Mouse (Mus musculus): ENCODE measurements at regions not wholly inside any gene's neighbourhood (a gene's known extent, or its start where the extent isn't known, plus 50 kb on each side); places are given as distances from the start of the nearest gene placed in this dataset.

DNA sequence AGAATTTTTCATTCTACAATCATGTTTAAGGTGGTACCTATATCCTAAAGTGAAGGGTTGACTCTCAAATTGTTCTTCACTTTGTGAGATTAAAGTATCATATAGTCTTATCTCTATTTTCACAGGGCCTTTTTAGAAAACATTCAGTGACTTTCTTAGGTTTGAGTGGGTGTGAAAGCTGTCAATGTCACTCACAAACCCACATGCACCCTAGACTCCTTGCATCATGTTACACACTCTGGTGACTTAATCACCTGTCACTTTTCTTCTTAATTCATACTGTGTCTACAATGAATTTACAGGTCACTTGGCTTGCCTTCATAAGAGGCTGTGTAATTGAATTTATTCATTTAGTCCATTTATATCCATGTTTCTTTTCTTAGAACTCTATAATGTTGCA, 1026.8 kb upstream of the Alcam start:
- DNase-seq (ENCODE audit: low read depth, low spot score), result no peak

DNA sequence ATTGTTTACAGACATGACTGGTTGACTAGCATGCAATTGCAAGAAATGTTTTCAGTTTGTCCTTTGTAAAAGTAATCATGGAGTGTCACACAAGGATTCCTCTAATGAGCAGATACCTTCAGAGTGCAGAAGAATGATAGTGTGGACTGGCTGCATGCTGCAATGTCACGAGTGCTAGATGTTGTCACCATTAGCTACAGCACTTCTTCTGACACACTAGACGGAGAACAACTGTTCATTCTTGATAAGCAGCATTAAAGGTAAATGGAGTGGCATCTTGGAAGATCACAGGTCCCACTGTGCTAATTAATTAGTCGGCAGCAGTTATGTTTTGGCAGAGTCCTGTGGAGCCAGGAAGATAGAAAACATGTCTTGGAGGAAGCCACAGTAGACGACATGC, 985.6 kb upstream of the Alcam start:
- DNase-seq (ENCODE audit: low read depth, low spot score), result no peak

DNA sequence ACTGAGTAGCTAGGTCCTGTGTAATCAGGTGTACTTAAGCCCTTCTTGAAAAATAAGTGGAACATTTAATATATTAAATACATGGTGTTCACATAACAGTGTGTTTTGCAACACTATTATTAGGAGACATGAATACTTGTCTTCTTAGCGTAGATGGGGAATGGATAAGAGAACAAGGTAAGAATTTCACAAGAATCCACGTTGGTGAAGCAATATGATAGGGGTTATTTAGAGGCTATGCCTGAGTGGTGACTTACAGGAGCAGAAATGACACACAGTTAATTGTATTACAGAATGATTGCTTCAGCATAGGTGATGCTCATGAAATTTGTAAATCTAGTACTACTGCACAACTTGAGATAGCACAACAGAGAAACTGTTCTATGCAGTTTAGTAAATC, 964.5 kb upstream of the Alcam start:
- no peak for DNase-seq (ENCODE audit: low read depth, low spot score)

DNA sequence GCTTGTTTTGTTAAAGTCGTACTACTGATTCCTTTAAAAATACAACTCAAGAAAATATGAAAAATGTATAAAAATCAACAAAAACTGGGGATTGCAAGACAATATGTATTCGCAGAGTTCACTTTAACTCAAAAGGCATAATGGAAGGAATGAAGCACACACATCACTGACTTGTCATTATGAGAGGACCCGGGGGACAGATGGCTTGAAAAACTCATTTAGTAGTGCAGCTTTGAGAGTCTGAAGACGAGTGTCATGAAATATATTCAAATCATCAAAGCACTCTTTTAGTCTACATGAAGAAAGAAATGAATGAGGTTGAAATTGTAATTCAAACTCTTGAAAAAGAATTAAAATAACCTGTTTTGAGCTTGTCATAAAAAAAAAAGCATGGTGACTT, 931.3 kb upstream of the Alcam start:
- DNase-seq (ENCODE audit: low read depth, low spot score), result no peak

DNA sequence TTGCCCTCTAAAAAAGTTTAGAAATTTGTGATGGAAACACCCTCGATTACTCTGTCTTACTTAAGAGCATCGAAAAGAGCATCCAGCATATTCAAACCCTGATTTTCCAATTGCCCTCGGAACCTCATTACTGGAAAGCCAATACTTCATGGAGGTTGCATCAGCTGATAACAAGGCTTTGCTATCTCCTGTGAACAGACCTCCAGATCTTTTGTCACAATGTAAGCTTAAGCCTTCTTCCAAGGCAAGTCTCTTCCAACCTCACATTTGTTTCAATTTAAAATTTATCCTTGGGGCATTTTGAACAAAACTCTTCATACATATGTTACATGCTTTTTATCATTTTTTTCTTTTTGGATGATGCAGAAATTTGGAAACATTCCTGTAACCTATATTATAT, 888.3 kb upstream of the Alcam start:
- no peak for DNase-seq (ENCODE audit: low read depth, low spot score)

DNA sequence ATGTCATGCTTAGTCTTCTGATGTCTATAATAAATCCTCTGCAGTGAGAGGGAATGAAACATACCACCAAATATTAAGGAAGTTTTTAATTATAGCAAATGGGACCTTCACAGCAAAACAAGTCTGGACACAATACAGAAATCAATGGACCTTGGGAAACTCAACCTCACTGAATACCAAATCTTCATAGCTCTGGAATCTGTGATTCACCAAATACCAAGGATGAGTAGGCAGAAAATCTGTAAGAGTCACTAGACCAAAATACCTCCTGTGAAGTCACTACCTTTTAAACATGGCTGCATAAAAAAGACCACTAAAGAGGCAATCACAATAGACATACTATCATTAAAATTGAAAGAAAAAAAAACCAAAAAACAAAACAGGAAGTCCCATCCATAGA, 872.5 kb upstream of the Alcam start:
- no peak for DNase-seq (ENCODE audit: low read depth, low spot score)

DNA sequence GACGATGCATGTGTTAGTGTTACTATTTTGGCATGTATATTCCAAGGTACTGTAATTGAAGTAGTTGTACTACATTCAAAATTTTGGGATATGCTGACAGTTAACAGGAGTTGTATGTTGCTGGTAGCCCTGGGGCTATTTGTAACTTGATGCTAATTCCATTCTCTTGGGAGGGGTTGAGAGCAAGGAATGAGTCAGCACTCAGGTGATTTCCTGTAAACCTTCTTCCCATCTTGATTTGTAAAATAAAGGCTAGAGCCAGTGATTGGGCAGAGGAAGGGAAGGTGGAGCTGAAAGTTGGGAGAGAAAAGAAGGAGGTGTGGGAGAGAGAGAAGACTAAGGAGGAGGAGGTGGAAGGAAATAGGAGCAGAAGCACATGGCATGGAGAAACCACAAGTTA, 838.2 kb upstream of the Alcam start:
- DNase-seq (ENCODE audit: low read depth, low spot score), result peak; percentile 59

DNA sequence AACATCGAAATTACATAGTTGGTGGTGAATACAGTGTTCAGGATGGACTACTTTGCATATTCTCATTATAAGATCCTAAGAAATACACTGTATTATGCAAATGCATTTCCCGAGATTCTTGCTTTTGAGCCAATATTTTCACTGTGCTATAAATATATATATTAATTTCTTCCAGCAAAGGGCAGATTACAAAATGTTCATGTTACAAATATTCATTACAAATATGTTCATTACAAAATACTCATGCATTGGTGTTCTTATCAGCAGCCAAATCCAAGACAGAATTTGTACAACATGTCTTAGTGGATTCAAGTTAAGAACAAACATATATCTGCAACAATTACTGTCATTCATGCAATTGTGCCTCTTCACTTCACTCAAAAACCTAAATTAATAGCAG, 828.1 kb upstream of the Alcam start:
- DNase-seq (ENCODE audit: low read depth, low spot score), result no peak

DNA sequence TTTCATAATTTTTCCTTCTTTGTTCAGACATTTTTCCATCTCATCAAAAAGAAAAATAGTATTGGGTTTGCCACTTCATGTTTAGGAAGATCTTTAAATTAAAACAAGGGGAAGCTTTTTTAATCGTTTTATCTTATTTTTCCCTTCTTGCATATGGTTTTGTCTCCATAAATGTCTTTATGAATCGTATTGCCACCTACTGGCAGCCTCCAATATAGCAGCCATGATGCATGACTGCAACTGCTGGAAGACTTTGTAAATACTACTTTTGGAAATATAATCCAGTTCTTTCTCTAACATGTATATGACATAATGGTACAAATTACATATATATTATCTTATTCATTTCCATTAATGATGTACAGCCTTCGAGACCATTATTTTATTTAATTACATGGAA, 812.2 kb upstream of the Alcam start:
- peak; percentile 41 for DNase-seq (ENCODE audit: low read depth, low spot score)

DNA sequence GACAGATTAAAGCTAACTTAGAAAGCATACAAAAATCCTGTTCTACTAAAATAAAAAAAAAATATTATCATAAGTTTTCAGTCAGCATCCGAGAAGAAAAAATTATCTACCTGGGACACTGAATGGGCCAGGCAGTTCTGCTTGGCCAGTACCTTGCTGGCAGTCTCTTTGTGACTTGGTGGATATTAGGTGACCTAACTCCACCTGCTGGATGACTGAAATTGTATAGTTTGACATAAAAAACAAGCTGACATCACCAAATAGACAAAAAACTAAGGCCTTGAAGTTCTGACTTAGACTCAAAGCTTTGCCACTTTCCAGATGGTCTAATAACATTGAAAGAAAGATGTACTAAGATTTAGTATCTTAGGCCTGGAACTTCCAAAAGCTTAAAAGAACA, 791.5 kb upstream of the Alcam start:
- DNase-seq (ENCODE audit: low read depth, low spot score), result no peak

DNA sequence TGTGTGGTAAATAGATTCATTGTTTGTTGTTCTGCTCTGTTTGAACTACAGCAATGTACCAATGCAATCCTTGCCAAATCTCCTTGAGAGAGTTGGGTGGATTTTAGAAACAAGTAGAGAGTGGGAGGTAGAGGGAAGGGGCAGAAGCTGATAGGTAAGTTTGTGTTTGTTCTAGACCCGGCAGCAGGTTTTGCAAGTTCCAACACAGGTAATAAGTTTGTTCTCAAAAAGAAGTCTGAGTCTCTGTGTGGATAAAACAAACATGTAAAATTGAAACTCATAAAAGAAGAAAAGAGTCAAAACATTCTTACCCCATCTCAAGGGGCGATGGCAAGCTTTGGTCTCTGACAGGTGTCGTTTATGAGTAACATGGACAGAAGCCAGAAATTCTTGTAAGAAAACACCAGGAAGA, 788.3 kb upstream of the Alcam start:
- no peak for DNase-seq (ENCODE audit: low read depth, low spot score)

DNA sequence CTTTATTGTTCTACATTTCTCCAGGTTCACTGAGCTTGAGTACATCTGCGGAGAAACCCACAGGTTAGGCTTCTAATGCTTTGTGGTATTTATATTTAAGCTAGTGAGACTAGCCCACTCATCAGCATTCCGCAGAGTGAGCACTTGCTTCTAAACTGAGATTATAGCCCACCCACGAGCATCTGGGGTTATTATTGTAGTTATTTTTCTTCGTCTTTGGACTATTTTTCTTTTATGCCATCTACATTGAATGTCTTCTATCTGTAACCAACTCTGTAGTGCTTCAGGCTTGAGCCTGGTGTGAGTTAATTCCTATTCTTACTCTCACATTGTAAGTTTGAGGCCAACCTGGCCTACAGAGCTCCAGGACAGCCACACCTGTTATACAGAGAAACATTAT, 765.0 kb upstream of the Alcam start:
- DNase-seq (ENCODE audit: low read depth, low spot score), result no peak

DNA sequence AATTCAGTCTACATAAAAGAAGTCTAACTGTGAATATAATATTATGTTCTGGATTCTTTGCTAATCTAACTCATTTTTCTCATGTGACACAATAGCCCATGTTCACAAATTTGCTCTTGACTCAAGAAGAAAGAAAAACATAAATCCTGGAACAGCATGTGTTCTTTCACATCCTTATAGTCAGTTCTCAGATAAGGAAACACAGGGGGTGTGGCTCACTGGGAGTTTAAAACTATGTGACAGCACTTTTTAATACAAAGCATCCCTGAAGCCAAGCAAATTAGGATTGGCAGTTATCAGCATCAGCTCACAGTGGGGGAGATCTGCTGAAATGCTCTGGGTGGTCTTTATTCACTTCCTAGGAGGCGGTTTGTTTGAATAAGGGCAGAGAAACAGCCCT, 747.6 kb upstream of the Alcam start:
- no peak for DNase-seq (ENCODE audit: low read depth, low spot score)

DNA sequence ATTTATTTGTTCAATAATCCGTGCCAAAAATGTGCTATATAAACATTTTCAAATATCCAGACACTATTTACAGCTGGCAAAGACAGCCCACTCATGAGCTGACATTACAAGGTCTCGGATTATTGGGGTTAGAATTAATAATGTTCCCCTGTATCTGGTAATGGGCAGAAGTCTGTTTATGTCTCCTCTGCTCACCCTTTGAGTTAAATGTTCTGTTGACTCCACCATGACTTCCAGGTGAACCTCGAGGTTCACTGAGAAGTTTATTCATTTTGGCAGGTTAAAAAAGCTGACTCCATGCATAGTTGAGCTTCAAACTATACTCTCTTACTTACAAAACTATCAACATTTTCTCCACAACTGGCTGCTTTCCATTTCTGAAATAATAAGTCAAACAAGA, 732.6 kb upstream of the Alcam start:
- DNase-seq (ENCODE audit: low read depth, low spot score), result no peak

DNA sequence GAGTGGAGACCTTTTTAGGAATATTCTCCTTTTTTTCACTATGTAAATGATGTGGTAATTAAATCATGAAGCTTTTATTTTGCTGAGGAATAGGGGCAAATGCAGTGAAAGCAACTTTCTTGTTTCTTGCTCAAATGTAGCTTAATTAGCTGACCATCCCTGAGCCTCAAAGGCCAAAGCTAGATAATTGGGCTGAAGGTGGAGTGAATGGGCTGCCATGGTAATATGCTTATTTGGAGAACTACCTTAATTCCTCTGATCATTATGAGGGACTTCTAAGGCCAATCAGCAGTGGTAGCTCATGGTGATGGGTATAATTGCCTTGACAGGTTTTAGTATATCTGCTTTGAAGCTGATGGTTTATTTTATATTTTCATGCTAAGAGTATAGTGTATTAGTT, 702.5 kb upstream of the Alcam start:
- DNase-seq (ENCODE audit: low read depth, low spot score), result no peak

DNA sequence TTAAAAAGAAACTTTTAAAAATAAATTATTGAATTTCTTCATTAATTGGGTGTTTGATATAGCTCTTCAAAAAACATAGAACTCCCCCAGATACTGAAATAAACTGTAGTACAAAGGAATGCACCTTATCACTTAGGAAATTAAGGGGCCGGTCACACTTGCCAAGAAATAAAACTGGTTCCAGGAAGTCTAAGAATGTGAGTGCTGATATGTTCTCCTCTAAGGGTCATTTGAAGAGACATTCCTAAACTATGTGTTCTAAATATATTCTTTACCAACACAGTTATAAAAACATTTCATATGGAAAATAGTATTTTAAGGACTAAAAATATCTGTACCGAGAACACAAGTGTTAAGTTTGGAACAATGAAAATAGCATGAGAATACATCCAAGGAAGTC, 676.8 kb upstream of the Alcam start:
- no peak for DNase-seq (ENCODE audit: low read depth, low spot score)

DNA sequence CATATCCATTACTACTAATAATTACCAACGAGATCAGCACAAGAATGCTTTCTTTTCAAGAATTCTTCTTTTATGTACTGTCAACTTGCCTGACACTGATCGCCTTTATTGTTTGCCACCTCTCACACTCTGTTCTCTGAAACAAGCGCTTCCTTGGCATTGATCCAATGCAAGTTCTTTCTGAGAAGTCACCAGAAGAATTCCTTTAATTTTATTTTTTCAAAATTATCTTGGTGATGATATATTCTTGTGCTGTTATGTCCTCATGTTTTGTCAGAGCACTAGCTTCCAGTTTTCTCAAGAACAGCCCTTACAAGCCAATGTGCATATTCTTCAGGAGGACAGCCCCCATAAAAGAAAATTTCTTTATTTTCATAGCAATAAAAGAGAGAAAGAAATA, 654.9 kb upstream of the Alcam start:
- no peak for DNase-seq (ENCODE audit: low read depth, low spot score)

DNA sequence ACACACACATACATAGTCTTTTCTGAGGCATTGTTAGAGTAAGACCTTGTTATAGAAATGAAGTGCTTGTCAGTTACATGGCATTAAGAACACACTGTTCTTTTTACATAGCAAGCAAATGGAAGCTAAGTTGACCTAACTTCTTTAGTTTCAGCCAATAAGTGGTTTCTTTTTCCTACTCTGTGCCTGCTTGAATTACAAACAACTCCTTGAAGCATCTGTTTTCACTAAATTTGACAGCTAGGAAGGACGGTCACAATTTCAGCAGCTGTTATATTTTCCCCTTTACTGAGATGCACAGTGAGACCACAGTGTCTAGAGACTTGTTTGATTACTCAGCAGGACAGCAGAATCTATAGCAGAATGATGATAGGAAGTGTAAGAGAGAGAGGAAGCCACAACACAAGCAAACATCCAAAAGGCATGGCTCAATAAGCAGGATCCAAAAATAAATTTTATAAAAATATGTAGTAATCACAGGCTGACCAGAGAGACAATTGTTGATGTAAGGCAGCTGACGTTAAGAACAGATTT, 641.6 kb upstream of the Alcam start:
- DNase-seq (ENCODE audit: low read depth, low spot score), result no peak

DNA sequence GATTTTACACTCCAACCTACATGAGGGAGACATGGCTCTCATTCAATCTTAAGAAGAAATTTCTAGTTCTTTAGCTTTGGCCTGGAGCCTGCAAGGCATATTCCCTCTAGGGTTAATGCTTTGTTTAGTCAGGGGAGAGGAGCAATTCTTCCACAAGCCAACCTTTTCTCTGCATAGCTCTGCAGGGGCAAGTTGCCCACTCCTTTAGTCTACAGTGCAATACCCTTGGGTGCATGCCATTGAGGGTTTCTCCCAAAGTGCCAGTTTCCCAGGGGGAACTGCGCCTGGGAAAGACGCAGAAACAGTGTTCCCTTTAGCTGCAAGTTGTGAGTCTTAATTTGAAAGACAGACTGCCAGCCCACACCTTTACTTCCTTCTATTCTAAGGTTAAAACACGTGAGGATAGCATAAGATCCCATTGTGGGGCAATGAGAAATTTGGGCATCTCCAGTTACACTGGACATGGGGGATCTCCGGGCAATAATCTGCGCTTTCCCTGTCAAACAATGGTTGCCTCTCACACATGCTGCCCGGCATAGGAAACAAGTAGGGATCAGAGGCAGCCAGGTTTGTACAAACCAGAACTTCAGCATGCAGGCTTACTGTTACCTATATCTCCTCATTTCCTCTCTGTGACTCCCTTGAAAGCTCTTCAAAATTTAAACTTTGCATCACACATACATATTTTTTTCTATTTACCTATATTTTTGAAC, 620.1 kb upstream of the Alcam start:
- DNase-seq (ENCODE audit: low read depth, low spot score), result no peak

DNA sequence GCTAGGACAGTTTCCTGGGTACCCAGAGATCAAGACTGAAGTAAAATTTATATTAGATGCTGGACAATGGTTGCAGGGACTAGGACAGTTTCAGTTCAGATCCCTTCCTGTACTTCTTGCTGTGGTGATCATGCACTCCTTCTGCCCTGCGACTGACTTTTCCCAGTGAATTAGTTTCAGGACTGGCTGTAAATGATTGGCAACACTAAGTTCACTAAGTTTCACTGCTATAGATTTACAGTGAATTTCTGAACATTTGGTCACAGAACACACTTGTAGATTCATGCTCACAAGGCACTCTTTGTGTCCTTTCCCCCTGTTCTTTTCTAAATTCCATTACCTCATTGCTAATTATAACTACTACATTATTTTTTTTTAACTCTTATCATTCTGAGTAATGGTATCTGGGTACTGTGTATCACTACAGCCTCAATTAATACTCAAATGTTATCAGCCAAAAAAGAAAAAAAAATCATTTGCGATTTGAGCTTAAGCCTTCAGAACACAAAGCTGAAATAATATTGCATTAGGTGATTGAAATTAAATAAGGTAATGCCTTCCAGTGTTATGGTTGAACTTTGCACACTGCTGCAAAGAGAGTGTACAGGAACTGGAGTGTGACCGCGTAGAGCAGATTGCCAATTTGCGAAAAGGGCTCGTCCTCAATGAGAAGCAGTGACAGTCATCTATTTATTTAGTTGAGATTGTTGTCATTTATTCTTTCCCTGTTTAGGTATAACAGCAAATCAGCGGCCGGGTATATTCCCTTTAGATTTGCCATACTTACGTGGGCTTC, 618.2 kb upstream of the Alcam start:
- DNase-seq (ENCODE audit: low read depth, low spot score), result no peak

DNA sequence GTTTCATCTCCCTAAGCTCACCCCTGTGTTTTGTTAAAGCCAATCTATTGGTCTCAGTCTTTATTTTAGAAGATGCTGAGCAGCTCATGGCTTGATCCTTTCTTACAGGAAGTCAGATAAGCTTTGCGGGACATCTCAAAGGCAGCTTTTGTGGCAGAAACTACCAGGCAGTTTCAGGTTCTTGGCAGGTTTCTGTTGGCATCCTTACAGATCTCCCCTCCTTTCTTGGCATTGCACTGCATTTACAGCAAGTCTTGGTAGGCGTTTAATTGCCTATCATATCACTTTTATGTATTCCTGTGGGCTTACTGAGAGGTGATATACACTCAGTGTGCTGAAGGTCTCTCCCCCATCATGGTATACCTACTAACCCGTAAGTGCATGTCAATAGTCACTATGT, 610.3 kb upstream of the Alcam start:
- DNase-seq (ENCODE audit: low read depth, low spot score), result no peak

DNA sequence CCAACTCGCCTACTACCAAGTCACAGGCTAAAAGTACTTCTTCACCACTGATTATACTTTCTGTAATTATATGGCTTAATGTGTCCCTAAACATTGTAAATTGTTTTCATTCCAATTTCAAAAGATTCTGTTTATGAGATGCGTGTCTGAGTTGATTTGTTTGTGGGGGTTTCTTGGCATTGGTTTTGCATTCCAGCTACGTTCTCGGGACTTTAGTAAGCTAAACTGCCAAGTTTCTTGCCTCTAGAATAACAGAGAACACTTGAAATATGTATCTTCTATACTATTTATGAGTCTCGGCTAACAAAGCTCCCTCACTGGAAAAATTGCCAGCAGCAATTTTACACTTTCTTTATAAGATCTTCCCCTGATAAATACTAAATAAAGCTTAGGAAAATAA, 609.2 kb upstream of the Alcam start:
- DNase-seq (ENCODE audit: low read depth, low spot score), result no peak

DNA sequence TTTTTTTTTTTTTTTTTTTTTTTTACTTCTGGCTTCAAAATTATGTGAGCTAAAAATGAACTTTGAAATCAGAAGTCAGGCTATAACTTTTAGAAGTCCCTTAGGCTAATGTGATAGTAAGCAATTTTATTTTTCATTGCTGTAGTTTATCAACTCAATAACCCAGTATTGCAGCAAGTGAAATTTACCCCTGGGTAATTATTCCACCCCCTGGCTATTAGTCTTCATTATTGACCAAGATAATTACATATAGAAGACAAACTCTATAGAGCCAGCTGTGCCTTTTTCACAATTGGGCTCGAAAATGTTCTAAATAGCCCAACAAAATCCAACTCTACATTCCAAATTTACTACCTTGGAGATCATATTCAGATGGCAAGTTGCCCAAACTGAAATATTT, 572.2 kb upstream of the Alcam start:
- DNase-seq (ENCODE audit: low read depth, low spot score), result no peak

Data from R1 (cell line).